Mouse (Mus musculus): ENCODE measurements around the gene Slfn9. TPM values are rescaled to one million over a fixed set of nuclear protein-coding genes. Genes with fewer than 3 reads are reported as not detected.

Gene Slfn9
- total and polyA plus RNA-seq, 3 experiments: 6.4 to 12.4 (median 6.7) TPM

Other genes with a start within 250 kb of the Slfn9 start
- 0.25 and 0.64 TPM in 2 replicates for gene Cct6b, start 227.5 kb downstream of the Slfn9 start, total RNA-seq (2012; rRNA removed)
- 0.44 and 0.58 TPM in 2 replicates for gene Cct6b, start 227.5 kb downstream of the Slfn9 start, total RNA-seq (2014; rRNA removed)
- gene Cct6b, start 227.5 kb downstream of the Slfn9 start, polyA plus RNA-seq (2012; ENCODE audit: insufficient read length, low read depth): 0.24 and 0.27 TPM in 2 replicates
- 32.4 and 39.9 TPM in 2 replicates for gene Zfp830, start 227.5 kb downstream of the Slfn9 start, total RNA-seq (2012; rRNA removed)
- 28.7 and 29.9 TPM in 2 replicates for gene Zfp830, start 227.5 kb downstream of the Slfn9 start, total RNA-seq (2014; rRNA removed)
- 38.7 and 44.2 TPM in 2 replicates for gene Zfp830, start 227.5 kb downstream of the Slfn9 start, polyA plus RNA-seq (2012; ENCODE audit: insufficient read length, low read depth)
- gene Lig3, start 210.7 kb downstream of the Slfn9 start, total RNA-seq (2012; rRNA removed): 45.2 and 63.5 TPM in 2 replicates
- 40.9 and 45.7 TPM in 2 replicates for gene Lig3, start 210.7 kb downstream of the Slfn9 start, total RNA-seq (2014; rRNA removed)
- 97.4 and 101 TPM in 2 replicates for gene Lig3, start 210.7 kb downstream of the Slfn9 start, polyA plus RNA-seq (2012; ENCODE audit: insufficient read length, low read depth)
- gene Rffl, start 120.6 kb downstream of the Slfn9 start, total RNA-seq (2012; rRNA removed): 14.8 and 16.5 TPM in 2 replicates
- 1.2 and 1.5 TPM in 2 replicates for gene Rffl, start 120.6 kb downstream of the Slfn9 start, total RNA-seq (2014; rRNA removed)
- gene Rffl, start 120.6 kb downstream of the Slfn9 start, polyA plus RNA-seq (2012; ENCODE audit: insufficient read length, low read depth): 3.0 TPM in 2 replicates
- 27.2 and 35.5 TPM in 2 replicates for gene Rad51d, start 101.2 kb downstream of the Slfn9 start, total RNA-seq (2012; rRNA removed)
- 15.0 and 15.7 TPM in 2 replicates for gene Rad51d, start 101.2 kb downstream of the Slfn9 start, total RNA-seq (2014; rRNA removed)
- 27.6 and 33.3 TPM in 2 replicates for gene Rad51d, start 101.2 kb downstream of the Slfn9 start, polyA plus RNA-seq (2012; ENCODE audit: insufficient read length, low read depth)
- 0.08 TPM in 1 of 2 replicates, not detected in the other for gene Fndc8, start 99.7 kb downstream of the Slfn9 start, total RNA-seq (2012; rRNA removed)
- not detected in 2 replicates for gene Fndc8, start 99.7 kb downstream of the Slfn9 start, total RNA-seq (2014; rRNA removed)
- gene Fndc8, start 99.7 kb downstream of the Slfn9 start, polyA plus RNA-seq (2012; ENCODE audit: insufficient read length, low read depth): 0.22 and 0.36 TPM in 2 replicates
- gene Nle1, start 83.4 kb downstream of the Slfn9 start, total RNA-seq (2012; rRNA removed): 69.1 and 80.0 TPM in 2 replicates
- gene Nle1, start 83.4 kb downstream of the Slfn9 start, total RNA-seq (2014; rRNA removed): 54.4 and 54.9 TPM in 2 replicates
- gene Nle1, start 83.4 kb downstream of the Slfn9 start, polyA plus RNA-seq (2012; ENCODE audit: insufficient read length, low read depth): 107 and 135 TPM in 2 replicates
- 0.08 TPM in 1 of 2 replicates, not detected in the other for gene Unc45b, start 81.3 kb downstream of the Slfn9 start, total RNA-seq (2012; rRNA removed)
- gene Unc45b, start 81.3 kb downstream of the Slfn9 start, total RNA-seq (2014; rRNA removed): 0.08 TPM in 1 of 2 replicates, not detected in the other
- gene Unc45b, start 81.3 kb downstream of the Slfn9 start, polyA plus RNA-seq (2012; ENCODE audit: insufficient read length, low read depth): 0.19 and 0.26 TPM in 2 replicates
- gene Slfn5, start 40.5 kb downstream of the Slfn9 start, total RNA-seq (2012; rRNA removed): 0.17 and 0.67 TPM in 2 replicates
- 0.04 and 0.07 TPM in 2 replicates for gene Slfn5, start 40.5 kb downstream of the Slfn9 start, total RNA-seq (2014; rRNA removed)
- 0.07 and 0.11 TPM in 2 replicates for gene Slfn5, start 40.5 kb downstream of the Slfn9 start, polyA plus RNA-seq (2012; ENCODE audit: insufficient read length, low read depth)
- gene Slfn8, start 29.0 kb upstream of the Slfn9 start, total RNA-seq (2012; rRNA removed): 6.3 and 7.7 TPM in 2 replicates
- gene Slfn8, start 29.0 kb upstream of the Slfn9 start, total RNA-seq (2014; rRNA removed): 3.3 and 3.4 TPM in 2 replicates
- 3.5 and 4.1 TPM in 2 replicates for gene Slfn8, start 29.0 kb upstream of the Slfn9 start, polyA plus RNA-seq (2012; ENCODE audit: insufficient read length, low read depth)
- 209 and 215 TPM in 2 replicates for gene Slfn2, start 73.3 kb upstream of the Slfn9 start, total RNA-seq (2012; rRNA removed)
- 211 and 241 TPM in 2 replicates for gene Slfn2, start 73.3 kb upstream of the Slfn9 start, total RNA-seq (2014; rRNA removed)
- 112 TPM in 2 replicates for gene Slfn2, start 73.3 kb upstream of the Slfn9 start, polyA plus RNA-seq (2012; ENCODE audit: insufficient read length, low read depth)
- gene Slfn1, start 125.0 kb upstream of the Slfn9 start, total RNA-seq (2012; rRNA removed): not detected in 2 replicates
- not detected in 2 replicates for gene Slfn1, start 125.0 kb upstream of the Slfn9 start, total RNA-seq (2014; rRNA removed)
- not detected in 2 replicates for gene Slfn1, start 125.0 kb upstream of the Slfn9 start, polyA plus RNA-seq (2012; ENCODE audit: insufficient read length, low read depth)
- 0.04 TPM in 1 of 2 replicates, not detected in the other for gene Slfn4, start 183.4 kb upstream of the Slfn9 start, total RNA-seq (2012; rRNA removed)
- not detected in 2 replicates for gene Slfn4, start 183.4 kb upstream of the Slfn9 start, total RNA-seq (2014; rRNA removed)
- gene Slfn4, start 183.4 kb upstream of the Slfn9 start, polyA plus RNA-seq (2012; ENCODE audit: insufficient read length, low read depth): 0.07 TPM in 1 of 2 replicates, not detected in the other
- 10.6 and 11.2 TPM in 2 replicates for gene Slfn3, start 199.5 kb upstream of the Slfn9 start, total RNA-seq (2012; rRNA removed)
- gene Slfn3, start 199.5 kb upstream of the Slfn9 start, total RNA-seq (2014; rRNA removed): 19.5 and 21.4 TPM in 2 replicates
- 30.4 and 33.1 TPM in 2 replicates for gene Slfn3, start 199.5 kb upstream of the Slfn9 start, polyA plus RNA-seq (2012; ENCODE audit: insufficient read length, low read depth)

All from CH12.LX (cell line).